Mouse (Mus musculus): ENCODE results near the gene Pde1b.

Gene Pde1b

DNA sequence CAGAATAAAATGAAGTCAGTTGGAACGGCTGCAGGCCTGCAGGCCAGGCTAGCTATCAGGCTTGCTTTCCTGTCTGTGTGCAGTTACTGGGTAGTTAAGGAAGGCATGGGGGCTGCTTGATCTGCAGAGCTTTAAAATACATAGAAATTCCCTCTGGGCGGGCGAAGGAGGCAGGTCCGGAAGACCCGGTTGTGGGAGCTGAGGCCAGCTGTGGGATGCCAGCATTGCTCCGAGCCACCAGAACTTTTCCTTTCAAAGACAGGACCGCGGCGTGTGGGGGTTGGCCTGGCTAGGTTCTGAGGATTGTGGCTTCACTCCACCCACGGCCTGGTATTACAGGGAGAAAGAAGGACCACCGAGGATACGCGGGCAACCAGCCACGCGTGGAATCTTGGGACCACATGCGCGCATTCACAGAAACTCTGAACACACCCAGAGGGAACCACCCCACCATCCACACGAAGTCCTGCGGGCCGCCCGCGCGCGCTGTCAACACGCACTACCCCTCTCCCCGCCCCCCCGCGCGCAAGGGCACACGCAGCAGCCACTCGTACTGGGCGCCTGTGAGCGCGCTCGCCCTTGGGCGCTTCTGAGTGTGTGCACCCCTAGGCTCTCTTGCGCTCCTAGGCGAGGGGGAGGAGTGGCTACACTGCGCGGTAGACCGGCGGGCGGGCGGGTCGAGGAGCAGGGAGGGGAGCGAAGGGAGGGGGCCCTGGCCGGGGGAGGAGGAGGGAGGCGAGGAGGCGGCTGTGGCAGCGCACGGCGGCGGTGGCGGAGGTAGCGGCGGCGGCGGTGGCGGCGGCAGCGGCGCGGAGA is at the start of gene Pde1b:
Gene Pde1b, plus strand, starts transcription at position 600 of the 816 bp plus-strand sequence.
- peak in 1 of 2 experiments; percentile 36 for DNase-seq (ENCODE audit: low spot score in 2 of 2)

GRCm38 (mm10) chr15:103453551-103454218 is 49.1 kb upstream of the Pde1b start, which contains the start of gene Nckap1l:
Gene Nckap1l, plus strand, starts transcription at chr15:103453794.
- DNase-seq (ENCODE audit: low spot score in 2 of 2), result no peak

DNA sequence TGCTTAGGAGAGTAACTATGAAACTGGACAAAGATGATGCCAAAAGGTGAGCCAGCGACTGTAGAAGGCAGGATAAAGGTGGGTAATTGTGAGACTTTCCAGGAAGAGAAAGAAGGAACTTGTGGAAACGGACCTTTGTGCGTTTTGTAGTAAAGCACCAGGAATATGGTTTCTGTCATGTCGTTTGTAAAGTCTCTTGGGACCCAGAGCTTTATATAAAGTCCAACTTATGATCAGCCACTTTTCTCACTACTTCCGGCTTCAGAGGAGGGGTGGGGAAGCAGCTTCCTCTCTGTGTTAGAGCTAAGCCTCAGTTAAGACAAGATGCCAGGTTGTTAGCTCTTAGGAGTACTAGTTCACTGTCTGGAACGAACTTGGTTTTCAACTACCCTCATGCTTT is 48.4 kb upstream of the Pde1b start:
- DNase-seq (ENCODE audit: low spot score in 2 of 2), result no peak

GRCm38 (mm10) chr15:103462539-103463261 is 40.1 kb upstream of the Pde1b start:
- no peak for DNase-seq (ENCODE audit: low spot score in 2 of 2)

GRCm38 (mm10) chr15:103471488-103472194 is 31.2 kb upstream of the Pde1b start:
- DNase-seq (ENCODE audit: low spot score in 2 of 2), result no peak

GRCm38 (mm10) chr15:103472265-103472664 is 30.6 kb upstream of the Pde1b start:
- DNase-seq (ENCODE audit: low spot score in 2 of 2), result no peak

DNA sequence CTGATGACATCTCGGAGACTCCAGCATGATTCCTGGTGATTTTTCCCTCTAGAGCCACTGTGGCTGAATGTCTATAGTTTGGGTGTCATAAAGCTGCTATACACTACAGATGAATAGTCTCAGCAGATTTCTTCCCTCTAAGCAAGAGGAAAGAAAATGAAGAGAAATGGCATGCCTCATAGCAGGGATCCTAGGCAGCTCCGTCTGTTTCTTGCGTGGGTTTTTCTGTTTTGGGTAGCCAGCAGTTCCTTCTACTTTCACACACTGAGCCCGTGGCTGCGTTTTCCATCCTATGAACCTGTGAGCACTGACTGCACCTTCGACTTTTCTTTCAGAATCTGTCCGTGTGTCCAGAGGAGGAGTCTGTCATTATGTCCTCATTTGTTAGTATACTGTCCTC is 29.7 kb upstream of the Pde1b start:
- no peak for DNase-seq (ENCODE audit: low spot score in 2 of 2)

DNA sequence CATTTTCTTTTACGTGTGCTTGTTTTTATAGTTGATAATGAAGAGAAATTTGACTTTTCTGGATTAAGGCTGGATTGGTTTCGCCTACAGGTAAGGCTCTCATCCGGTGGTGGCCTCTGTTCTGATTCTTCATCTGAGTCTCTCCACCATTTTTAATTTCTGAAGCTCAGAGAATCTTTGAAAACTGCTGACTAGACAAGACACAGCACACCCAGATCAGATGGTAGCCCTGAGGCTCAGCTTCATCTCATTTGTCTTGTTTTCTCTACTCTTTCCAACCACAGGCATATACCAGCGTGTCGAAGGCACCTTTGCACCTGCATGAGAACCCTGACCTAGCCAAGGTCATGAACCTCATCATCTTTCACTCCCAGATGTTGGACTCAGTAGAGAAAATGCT is 29.1 kb upstream of the Pde1b start:
- DNase-seq (ENCODE audit: low spot score in 2 of 2), result no peak

- no peak for DNase-seq (ENCODE audit: low spot score in 2 of 2)
These were observed 23.7 kb upstream of the Pde1b start for GRCm38 (mm10) chr15:103479080-103479606.

DNA sequence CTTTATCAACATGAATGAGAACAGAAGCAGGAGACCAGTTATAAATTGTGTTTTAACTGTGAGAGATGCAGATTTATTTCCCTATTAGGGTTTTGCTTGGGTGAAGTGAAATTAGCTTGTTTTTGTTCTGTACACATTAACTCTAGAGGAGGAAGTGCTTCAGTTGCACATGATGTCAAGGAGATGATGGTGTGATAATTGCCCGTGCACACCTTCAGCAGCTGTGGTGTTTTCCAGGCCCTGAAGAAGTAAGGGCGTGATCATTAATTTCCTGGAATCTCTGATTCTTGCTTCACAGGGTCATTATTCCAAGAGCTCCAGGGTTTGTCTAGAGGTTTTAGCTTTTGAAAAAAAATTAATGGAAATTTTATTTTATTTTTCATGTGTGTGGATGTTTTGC is 22.7 kb upstream of the Pde1b start:
- DNase-seq (ENCODE audit: low spot score in 2 of 2), result no peak

- DNase-seq (ENCODE audit: low spot score in 2 of 2), result no peak
These were observed 20.3 kb upstream of the Pde1b start for GRCm38 (mm10) chr15:103482488-103482887.

- no peak for DNase-seq (ENCODE audit: low spot score in 2 of 2)
These were observed 18.3 kb upstream of the Pde1b start for GRCm38 (mm10) chr15:103484490-103484889.

GRCm38 (mm10) chr15:103485106-103485505 is 17.7 kb upstream of the Pde1b start:
- no peak for DNase-seq (ENCODE audit: low spot score in 2 of 2)

DNA sequence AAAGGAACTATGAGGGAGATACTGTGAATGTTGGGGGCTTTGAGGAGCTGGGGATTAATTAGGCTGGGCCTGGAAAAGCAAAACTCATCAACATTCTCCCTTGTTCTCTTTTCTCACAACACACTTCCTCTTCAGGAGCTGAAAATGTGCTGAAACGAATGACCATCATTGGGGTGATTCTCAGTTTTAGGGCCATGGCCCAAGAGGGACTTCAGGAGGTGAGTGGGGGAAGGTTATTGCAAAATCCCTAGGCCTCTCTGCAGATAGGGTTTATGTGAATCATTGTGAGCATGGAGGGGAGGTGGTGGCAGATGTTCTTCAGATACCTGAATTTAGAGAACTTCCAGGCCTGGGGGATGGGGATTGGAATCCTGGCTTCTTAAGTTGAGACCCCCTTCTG is 16.2 kb upstream of the Pde1b start:
- no peak for DNase-seq (ENCODE audit: low spot score in 2 of 2)

- no peak for DNase-seq (ENCODE audit: low spot score in 2 of 2)
These were observed 14.5 kb upstream of the Pde1b start for GRCm38 (mm10) chr15:103488336-103488735.

- DNase-seq (ENCODE audit: low spot score in 2 of 2), result no peak
These were observed 6.4 kb upstream of the Pde1b start for GRCm38 (mm10) chr15:103496204-103497140.

- no peak for DNase-seq (ENCODE audit: low spot score in 2 of 2)
These were observed 4.7 kb upstream of the Pde1b start for GRCm38 (mm10) chr15:103498157-103498556.

GRCm38 (mm10) chr15:103500723-103501122 is 2.1 kb upstream of the Pde1b start:
- DNase-seq (ENCODE audit: low spot score in 2 of 2), result no peak

DNA sequence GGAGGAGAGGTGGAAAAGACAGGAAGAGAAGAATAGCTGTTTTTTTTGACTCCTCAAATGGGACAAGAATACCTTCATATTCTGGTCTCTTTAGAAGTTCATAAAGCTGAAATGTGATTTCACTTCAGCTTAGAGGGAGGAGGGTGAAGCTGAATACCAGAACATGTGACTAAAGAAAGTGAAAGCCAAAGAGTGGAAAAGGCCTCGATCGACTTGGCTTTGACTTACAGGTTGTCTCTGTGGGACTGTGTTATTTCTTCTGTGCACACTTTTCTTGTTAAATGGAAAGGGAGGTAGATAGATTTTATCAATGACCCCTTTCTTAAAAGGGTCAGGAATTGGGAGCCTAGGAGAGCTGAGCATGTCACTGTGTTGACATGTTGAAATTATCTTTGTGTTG is 1.6 kb upstream of the Pde1b start:
- DNase-seq (ENCODE audit: low spot score in 2 of 2), result no peak

DNA sequence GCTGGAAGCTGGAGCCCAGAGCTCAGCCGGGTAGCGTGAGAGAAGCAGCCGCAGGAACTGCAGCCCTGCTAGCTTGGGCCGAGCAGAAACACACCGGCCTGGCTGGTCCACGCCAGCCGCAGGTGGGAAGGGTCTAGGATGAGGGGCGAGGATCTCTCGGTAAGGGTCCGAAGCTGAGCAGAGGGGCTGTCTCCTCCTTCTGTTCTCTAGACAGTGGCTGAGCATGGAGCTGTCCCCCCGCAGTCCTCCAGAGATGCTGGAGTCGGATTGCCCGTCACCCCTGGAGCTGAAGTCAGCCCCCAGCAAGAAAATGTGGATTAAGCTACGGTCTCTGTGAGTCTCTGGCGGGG is 392 bp downstream of the Pde1b start:
- no peak for DNase-seq (ENCODE audit: low spot score in 2 of 2)

DNA sequence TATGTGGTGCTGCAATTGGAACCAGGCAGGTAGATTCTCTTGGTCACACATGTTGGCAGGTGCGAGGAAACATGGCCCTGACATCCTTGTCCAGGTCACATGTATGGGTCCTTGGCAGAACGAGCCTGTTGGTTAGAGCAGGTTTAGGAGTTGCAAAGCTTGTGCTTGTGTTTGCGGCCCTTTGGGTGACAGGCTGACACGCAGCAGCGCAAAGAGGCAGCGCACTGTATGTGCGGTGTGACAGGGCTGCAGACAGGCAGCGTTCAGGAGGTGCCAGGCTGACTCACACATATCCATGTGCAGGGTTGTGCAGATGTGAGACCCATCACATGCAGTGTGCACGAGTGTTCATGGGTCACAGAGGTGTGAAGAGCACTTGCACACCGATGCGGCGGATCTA is 826 bp downstream of the Pde1b start:
- DNase-seq (ENCODE audit: low spot score in 2 of 2), result no peak
